Mouse (Mus musculus): Measurements from ENCODE around the gene Nrde2. TPM values are rescaled to one million over a fixed set of nuclear protein-coding genes. Genes with fewer than 3 reads are reported as not detected.

Gene Nrde2
- total and polyA plus RNA-seq, 2 experiments: 4.5 to 8.1 TPM

DNA sequence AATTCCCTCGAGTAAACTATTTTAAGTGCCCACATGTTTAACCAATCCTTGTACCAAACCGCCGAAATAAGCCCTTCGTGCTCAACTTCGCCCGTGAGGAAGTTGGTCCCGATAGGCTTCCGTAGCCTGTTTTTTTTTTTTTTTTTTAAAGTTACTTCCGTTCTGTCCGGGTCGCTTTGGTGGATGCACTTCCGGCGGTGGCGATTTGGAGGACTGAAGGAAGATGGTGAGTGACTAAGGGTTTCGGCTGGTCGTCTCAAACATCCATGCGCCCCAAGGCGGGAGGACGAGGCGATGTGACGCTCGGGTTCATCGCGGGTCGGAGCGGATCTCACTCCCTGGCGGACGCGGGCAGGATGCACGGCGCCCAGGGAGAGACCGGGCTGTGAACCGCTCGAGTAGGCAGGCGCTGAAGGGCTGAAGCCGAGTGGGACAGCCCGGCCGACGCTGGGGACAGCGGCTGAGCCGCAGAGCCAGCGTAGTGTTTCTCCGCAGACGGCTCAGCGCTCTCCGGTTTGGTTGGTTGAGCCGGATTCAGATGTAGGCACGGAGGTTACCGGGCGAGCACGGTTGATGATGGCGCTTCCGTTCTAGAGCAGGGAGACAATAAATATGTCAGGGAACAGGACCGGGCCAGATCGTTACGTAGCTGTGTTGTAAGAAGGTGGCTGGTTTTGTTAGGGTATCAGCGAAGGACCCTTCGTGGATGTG, 49.3 kb downstream of the Nrde2 start, which contains the start of gene Psmc1:
Gene Psmc1, plus strand, starts transcription at position 169 of the 711 bp plus-strand sequence.
- no peak for TF ChIP-seq CTCF (IDR thresholded peaks at IDR 0.05; ENCODE audit: low read depth, low read length)
- peak; percentile 62 for TF ChIP-seq POLR2A (IDR thresholded peaks at IDR 0.05; ENCODE audit: extremely low read depth, insufficient read depth, low read length)
- H3K27ac ChIP-seq (replicated peaks; ENCODE audit: insufficient read depth, low read depth, low read length): peak within 1 kb of the TSS; percentile 87
- peak; percentile 86 for DNase-seq (ENCODE audit: extremely low read depth, low read depth, low spot score)
- under 1% methylated on average over 58 of the region's 58 CpGs for WGBS
- H3K9ac ChIP-seq (ENCODE audit: low read depth, low read length): peak within 1 kb of the TSS; percentile 95
- H3K79me2 ChIP-seq (ENCODE audit: control insufficient read depth, insufficient read depth, low read length): peaks cover 14% of the 10 kb centered on the region; the same call in 1 of the 2 replicates
- H3K4me1 ChIP-seq (ENCODE audit: control insufficient read depth, insufficient read depth, low read length): peaks cover 6% of the 10 kb centered on the region; the same call in 1 of the 2 replicates
- peaks cover 22% of the 10 kb centered on the region for H3K36me3 ChIP-seq (ENCODE audit: control insufficient read depth, insufficient read depth, low read length)
- H3K4me3 ChIP-seq (ENCODE audit: insufficient read depth, low read depth, low read length): peak within 1 kb of the TSS; percentile 96
- H3K27me3 ChIP-seq (ENCODE audit: control insufficient read depth, insufficient read depth, low read length): no peaks in the 10 kb centered on the region

DNA sequence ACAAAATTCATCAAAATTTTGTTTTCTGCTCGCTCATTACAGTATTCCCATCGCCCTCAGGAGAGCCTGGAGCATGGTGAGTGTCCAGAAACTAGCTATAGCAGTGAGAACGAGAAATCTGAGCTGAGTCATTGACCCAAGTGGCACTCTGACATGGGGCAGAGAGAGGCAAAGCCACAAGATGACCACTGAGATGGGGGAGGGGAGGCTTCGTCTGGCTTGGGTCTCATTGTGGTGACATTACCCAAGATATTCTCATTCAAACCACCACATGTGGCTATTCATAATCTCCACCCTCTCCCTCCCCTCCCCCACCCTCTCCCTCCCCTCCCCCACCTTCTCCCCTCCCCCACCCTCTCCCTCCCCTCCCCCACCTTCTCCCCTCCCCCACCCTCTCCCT, 52.0 kb downstream of the Nrde2 start:
- no peak for DNase-seq (ENCODE audit: extremely low read depth, low read depth, low spot score)
- WGBS: 62% methylated on average over 4 of the region's 4 CpGs
- peaks cover 6% of the 10 kb centered on the region; the same call in 1 of the 2 replicates for H3K4me1 ChIP-seq (ENCODE audit: control insufficient read depth, insufficient read depth, low read length)
- H3K9ac ChIP-seq (ENCODE audit: low read depth, low read length): no peak overlapping the region
- H3K79me2 ChIP-seq (ENCODE audit: control insufficient read depth, insufficient read depth, low read length): peaks cover 14% of the 10 kb centered on the region; the same call in 1 of the 2 replicates
- no peak overlapping the region for H3K4me3 ChIP-seq (ENCODE audit: insufficient read depth, low read depth, low read length)
- no peak for TF ChIP-seq POLR2A (IDR thresholded peaks at IDR 0.05; ENCODE audit: extremely low read depth, insufficient read depth, low read length)
- TF ChIP-seq CTCF (IDR thresholded peaks at IDR 0.05; ENCODE audit: low read depth, low read length): no peak
- peaks cover 3% of the 10 kb centered on the region; the same call in 1 of the 2 replicates for H3K36me3 ChIP-seq (ENCODE audit: control insufficient read depth, insufficient read depth, low read length)
- no peak overlapping the region for H3K27ac ChIP-seq (replicated peaks; ENCODE audit: insufficient read depth, low read depth, low read length)
- no peaks in the 10 kb centered on the region for H3K27me3 ChIP-seq (ENCODE audit: control insufficient read depth, insufficient read depth, low read length)

- Histone ChIP-seq H3K9ac (ENCODE audit: low read depth, low read length) (no peak overlapping the region), H3K79me2 (ENCODE audit: control insufficient read depth, insufficient read depth, low read length) (peaks cover 12% of the 10 kb centered on the region; the same call in 1 of the 2 replicates), H3K36me3 (ENCODE audit: control insufficient read depth, insufficient read depth, low read length) (no peaks in the 10 kb centered on the region), H3K27ac (replicated peaks; ENCODE audit: insufficient read depth, low read depth, low read length) (no peak overlapping the region), H3K4me1 (ENCODE audit: control insufficient read depth, insufficient read depth, low read length) (peaks cover 3% of the 10 kb centered on the region; the same call in 1 of the 2 replicates), H3K27me3 (ENCODE audit: control insufficient read depth, insufficient read depth, low read length) (no peaks in the 10 kb centered on the region), H3K4me3 (ENCODE audit: insufficient read depth, low read depth, low read length) (no peak overlapping the region)
- peak; percentile 58 for DNase-seq (ENCODE audit: extremely low read depth, low read depth, low spot score)
- 13% methylated on average over 20 of the region's 20 CpGs for whole genome bisulfite sequencing
- TF ChIP-seq POLR2A (IDR thresholded peaks at IDR 0.05; ENCODE audit: extremely low read depth, insufficient read depth, low read length) (no peak), CTCF (IDR thresholded peaks at IDR 0.05; ENCODE audit: low read depth, low read length) (peak; percentile 73)
Observed at GRCm38 (mm10) chr12:100106275-100106895, 53.1 kb downstream of the Nrde2 start.

- Histone ChIP-seq H3K36me3 (ENCODE audit: control insufficient read depth, insufficient read depth, low read length) (no peaks in the 10 kb centered on the region), H3K79me2 (ENCODE audit: control insufficient read depth, insufficient read depth, low read length) (no peaks in the 10 kb centered on the region), H3K4me3 (ENCODE audit: insufficient read depth, low read depth, low read length) (no peak overlapping the region), H3K27ac (replicated peaks; ENCODE audit: insufficient read depth, low read depth, low read length) (no peak overlapping the region), H3K9ac (ENCODE audit: low read depth, low read length) (no peak overlapping the region), H3K27me3 (ENCODE audit: control insufficient read depth, insufficient read depth, low read length) (no peaks in the 10 kb centered on the region), H3K4me1 (ENCODE audit: control insufficient read depth, insufficient read depth, low read length) (no peaks in the 10 kb centered on the region; the same call in 1 of the 2 replicates)
- DNase-seq (ENCODE audit: extremely low read depth, low read depth, low spot score): no peak
- TF ChIP-seq POLR2A (IDR thresholded peaks at IDR 0.05; ENCODE audit: extremely low read depth, insufficient read depth, low read length): no peak
- no peak for TF ChIP-seq CTCF (IDR thresholded peaks at IDR 0.05; ENCODE audit: low read depth, low read length)
- WGBS: 82% methylated on average over 5 of the region's 5 CpGs
Observed at GRCm38 (mm10) chr12:100104530-100104929, 54.9 kb downstream of the Nrde2 start.

DNA sequence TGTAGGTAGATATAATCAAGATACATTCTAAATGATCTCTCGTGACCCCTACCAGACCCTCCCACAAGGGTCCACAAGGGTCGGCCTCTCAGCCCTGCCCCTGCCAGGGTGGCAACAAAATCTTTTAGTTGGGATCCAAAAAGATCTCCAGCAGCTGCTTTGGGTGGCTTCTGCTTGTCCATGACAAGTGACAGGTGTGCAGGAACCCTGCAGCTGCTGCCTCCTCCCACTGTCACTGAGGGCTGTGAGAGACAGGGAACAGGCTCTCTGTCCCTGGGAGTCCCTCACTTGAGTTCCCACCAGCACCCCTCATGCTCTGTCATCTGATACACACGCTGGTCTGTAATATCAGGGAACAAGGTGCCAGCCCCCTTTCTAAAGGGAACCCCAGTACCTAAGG, 57.8 kb downstream of the Nrde2 start:
- H3K36me3 ChIP-seq (ENCODE audit: control insufficient read depth, insufficient read depth, low read length): no peaks in the 10 kb centered on the region

More for the DNA sequence above, 57.8 kb downstream of the Nrde2 start:
- no peaks in the 10 kb centered on the region for H3K79me2 ChIP-seq (ENCODE audit: control insufficient read depth, insufficient read depth, low read length)
- H3K27ac ChIP-seq (replicated peaks; ENCODE audit: insufficient read depth, low read depth, low read length): no peak overlapping the region
- 45% methylated on average over 3 of the region's 3 CpGs for WGBS
- TF ChIP-seq POLR2A (IDR thresholded peaks at IDR 0.05; ENCODE audit: extremely low read depth, insufficient read depth, low read length) (no peak), CTCF (IDR thresholded peaks at IDR 0.05; ENCODE audit: low read depth, low read length) (no peak)
- no peak for DNase-seq (ENCODE audit: extremely low read depth, low read depth, low spot score)
- no peak overlapping the region for H3K9ac ChIP-seq (ENCODE audit: low read depth, low read length)
- H3K4me3 ChIP-seq (ENCODE audit: insufficient read depth, low read depth, low read length): no peak overlapping the region
- no peaks in the 10 kb centered on the region for H3K27me3 ChIP-seq (ENCODE audit: control insufficient read depth, insufficient read depth, low read length)
- H3K4me1 ChIP-seq (ENCODE audit: control insufficient read depth, insufficient read depth, low read length): no peaks in the 10 kb centered on the region; the same call in 1 of the 2 replicates
